Mouse (Mus musculus) Muller cell, postnatal 12 days (primary cell): ENCODE measurements at regions not wholly inside any gene's neighbourhood (a gene's known extent, or its start where the extent isn't known, plus 50 kb on each side); places are given as distances from the start of the nearest gene placed in this dataset.

ENCODE experiments used
- DNase-seq: peaks from one replicate; pipeline ENCODE4 v3.0.0-alpha.2; 2015; ENCODE audit errors: inconsistent ontology term

- no peak for DNase-seq
Observed at GRCm38 (mm10) chr12:14088960-14089359, 62.9 kb downstream of the Fam84a start.

- DNase-seq = no peak
Observed at GRCm38 (mm10) chr12:14082771-14083170, 69.1 kb downstream of the Fam84a start.

GRCm38 (mm10) chr12:14079892-14080291 lies 72.0 kb downstream of the Fam84a start:
- DNase-seq = no peak

- DNase-seq = peak; percentile 80
Observed at GRCm38 (mm10) chr12:14069049-14069448, 82.8 kb downstream of the Fam84a start.

- no peak for DNase-seq
Observed at GRCm38 (mm10) chr12:14065401-14065800, 86.5 kb downstream of the Fam84a start.

GRCm38 (mm10) chr12:14063276-14063675 lies 88.6 kb downstream of the Fam84a start:
- DNase-seq = no peak

GRCm38 (mm10) chr12:14056116-14056515 lies 95.7 kb downstream of the Fam84a start:
- DNase-seq = no peak

GRCm38 (mm10) chr12:14032363-14032762 lies 119.5 kb downstream of the Fam84a start:
- no peak for DNase-seq

GRCm38 (mm10) chr12:14015271-14015670 lies 136.6 kb downstream of the Fam84a start:
- DNase-seq = peak; percentile 49

GRCm38 (mm10) chr12:14005991-14006390 lies 145.9 kb downstream of the Fam84a start:
- DNase-seq = no peak

- no peak for DNase-seq
Observed at GRCm38 (mm10) chr12:14001672-14002071, 150.2 kb downstream of the Fam84a start.

GRCm38 (mm10) chr12:13984396-13984776 lies 167.5 kb downstream of the Fam84a start:
- DNase-seq = no peak

GRCm38 (mm10) chr12:13983631-13984395 lies 168.0 kb downstream of the Fam84a start:
- DNase-seq = peak; percentile 16

- no peak for DNase-seq
Observed at GRCm38 (mm10) chr12:13964537-13964936, 187.3 kb downstream of the Fam84a start.

- DNase-seq = no peak
Observed at GRCm38 (mm10) chr12:13939494-13939893, 212.4 kb downstream of the Fam84a start.

- DNase-seq = no peak
Observed at GRCm38 (mm10) chr12:13921066-13921465, 230.8 kb downstream of the Fam84a start.

- no peak for DNase-seq
Observed at GRCm38 (mm10) chr12:13883317-13883716, 268.5 kb downstream of the Fam84a start.

GRCm38 (mm10) chr12:13869161-13869560 lies 282.7 kb downstream of the Fam84a start:
- DNase-seq = no peak

GRCm38 (mm10) chr12:13861226-13861625 lies 290.6 kb downstream of the Fam84a start:
- DNase-seq = no peak

GRCm38 (mm10) chr12:13844532-13845485 lies 307.0 kb downstream of the Fam84a start:
- DNase-seq = peak; percentile 7

- DNase-seq = no peak
Observed at GRCm38 (mm10) chr12:13843423-13844080, 308.3 kb downstream of the Fam84a start.

- DNase-seq = no peak
Observed at GRCm38 (mm10) chr12:13841238-13841637, 310.6 kb downstream of the Fam84a start.
